Mouse (Mus musculus) gastrocnemius, adult 18-20 months (tissue): ENCODE results near the gene Lzts2. TPM values are rescaled to one million over a fixed set of nuclear protein-coding genes. Genes with fewer than 3 reads are reported as not detected.

ENCODE experiments used
- total RNA-seq, 2 experiments: library from RNA; stranded (reverse); gene quantifications; 2 replicates each; pipeline ENCODE4 v1.2.3; 2021

Gene Lzts2
- total RNA-seq, 2 experiments from 2014 or later: 17.5 to 25.8 TPM

Other genes with a start within 250 kb of the Lzts2 start
- gene Slf2, start 83.3 kb upstream of the Lzts2 start, total RNA-seq: 10 to 100 TPM; 10.5 to 11.5 TPM
- gene Sema4g, start 25.3 kb upstream of the Lzts2 start, total RNA-seq: under 1 TPM; 0.16 to 0.19 TPM
- gene Twnk, start 8.8 kb upstream of the Lzts2 start, total RNA-seq: 10 to 100 TPM; 17.8 to 20.8 TPM
- 10 to 100 TPM; 34.2 to 35.3 TPM for gene Mrpl43, start 8.0 kb upstream of the Lzts2 start, total RNA-seq
- 1 to 10 TPM; 4.7 to 5.4 TPM for gene Pdzd7, start 31.3 kb downstream of the Lzts2 start, total RNA-seq
- 10 to 100 TPM; 23.2 to 24.9 TPM for gene Sfxn3, start 33.1 kb downstream of the Lzts2 start, total RNA-seq
- gene Kazald1, start 60.8 kb downstream of the Lzts2 start, total RNA-seq: 10 to 100 TPM in 1 of 2 experiments, 1 to 10 TPM in 1; 6.3 to 11.2 TPM
- gene Tlx1, start 136.3 kb downstream of the Lzts2 start, total RNA-seq: not detected
- gene Lbx1, start 221.4 kb downstream of the Lzts2 start, total RNA-seq: 10 to 100 TPM; 62.4 to 63.1 TPM